Mouse (Mus musculus) embryonic facial prominence, embryonic 11.5 days (tissue): ENCODE results near the gene Chst15. TPM values are rescaled to one million over a fixed set of nuclear protein-coding genes. Genes with fewer than 3 reads are reported as not detected.

Experiments
- ATAC-seq: fragments of 200-750 bp; cut with Nextera tagmentation; replicated peaks from 2 replicates; pipeline ENCODE4 v1.8.0; 2017; ENCODE audit warnings: low read depth; ENCODE audit not compliant: insufficient number of reproducible peaks, low FRiP score, low TSS enrichment
- DNase-seq: peaks from one replicate; pipeline ENCODE4 v3.0.0-alpha.2; 2015; ENCODE audit warnings: low spot score
- H3K27ac ChIP-seq: fragments of 300-500 bp; sonication (generic); replicated peaks from 2 replicates; pipeline ENCODE4 v1.5.1; 2014; ENCODE audit warnings: mild to moderate bottlenecking, low read depth, low read length, control low read depth
- H3K27me3 ChIP-seq: fragments of 300-500 bp; sonication (generic); 2 replicates; pipeline ENCODE4 v1.6.1; 2014; ENCODE audit warnings: mild to moderate bottlenecking, low read length, moderate library complexity, mixed read lengths; ENCODE audit not compliant: control insufficient read depth, insufficient read depth
- H3K36me3 ChIP-seq: fragments of 300-500 bp; sonication (generic); replicated peaks from 2 replicates; pipeline ENCODE4 v1.6.1; 2014; ENCODE audit warnings: low read depth, mild to moderate bottlenecking, low read length, moderate library complexity, mixed read lengths; ENCODE audit not compliant: control insufficient read depth, insufficient read depth
- H3K4me1 ChIP-seq: fragments of 300-500 bp; sonication (generic); 2 replicates; pipeline ENCODE4 v1.6.1; 2014; ENCODE audit warnings: low read length, mixed read lengths; ENCODE audit not compliant: control insufficient read depth, insufficient read depth
- H3K4me2 ChIP-seq: fragments of 300-500 bp; sonication (generic); 2 replicates; pipeline ENCODE4 v1.6.1; 2014; ENCODE audit warnings: low read depth, mild to moderate bottlenecking, control low read depth, low read length, moderate library complexity
- H3K4me3 ChIP-seq: fragments of 300-500 bp; sonication (generic); 2 replicates; pipeline ENCODE4 v1.5.1; 2014; ENCODE audit warnings: low read depth, low read length, control low read depth
- H3K9ac ChIP-seq: fragments of 300-500 bp; sonication (generic); replicated peaks from 2 replicates; pipeline ENCODE4 v1.6.1; 2014; ENCODE audit warnings: mild to moderate bottlenecking, control low read depth, low read length
- H3K9me3 ChIP-seq: fragments of 300-500 bp; sonication (generic); replicated peaks from 2 replicates; pipeline ENCODE4 v1.6.1; 2016; ENCODE audit warnings: mild to moderate bottlenecking, low read length, inconsistent platforms, mixed read lengths; ENCODE audit not compliant: control insufficient read depth
- WGBS: fragments of 180-500 bp; shearing (Covaris S2); extraction: QIAGEN DNeasy Blood & Tissue Kit; methylation state at CpG from one replicate; pipeline ENCODE4 v1.1.7; 2014; 5-methylcytosine and 5-hydroxymethylcytosine counted together
- polyA plus RNA-seq: library from polyadenylated mRNA; unstranded; fragments of >200 nt; fragmentation: Nextera tagmentation; extraction: Ambion mirVana; gene quantifications from 2 replicates; pipeline ENCODE4 v1.2.1, GENCODE M21; 2014

Gene Chst15
- polyA plus RNA-seq, 1 experiment from 2014 or later, result 8.7 TPM

GRCm38 (mm10) chr7:132304424-132305085 lies 12.5 kb downstream of the Chst15 start:
- no peak overlapping the region for H3K27ac ChIP-seq
- no peak overlapping the region for H3K9ac ChIP-seq

DNA sequence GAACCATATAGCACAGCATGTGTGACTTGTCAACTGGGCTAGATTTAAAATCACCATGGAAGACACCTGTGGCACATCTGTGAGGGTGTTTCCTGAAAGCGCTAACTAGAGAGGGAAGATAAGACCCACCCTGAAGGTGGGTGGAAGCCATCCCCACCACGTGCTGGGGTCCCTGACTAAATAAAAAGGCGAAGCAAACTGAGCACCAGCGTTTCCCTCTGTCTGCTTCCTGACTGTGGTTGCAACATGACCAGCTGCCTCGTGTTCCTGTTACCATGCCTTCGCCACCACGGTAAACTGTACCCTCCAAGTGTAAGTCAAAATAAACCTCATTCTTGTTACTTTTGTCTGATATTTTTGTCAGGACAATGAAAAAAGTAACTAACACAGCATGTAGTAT lies 13.0 kb downstream of the Chst15 start:
- no peak overlapping the region for H3K4me2 ChIP-seq
- H3K4me1 ChIP-seq, result no peaks in the 10 kb centered on the region; the same call in 1 of the 2 replicates
- ATAC-seq (no peak), DNase-seq (no peak)
- no peaks in the 10 kb centered on the region for H3K36me3 ChIP-seq
- 66% methylated on average over 7 of the region's 7 CpGs for WGBS
- H3K4me3 ChIP-seq, result no peak overlapping the region
- no peaks in the 10 kb centered on the region for H3K27me3 ChIP-seq
- H3K27ac ChIP-seq, result no peak overlapping the region
- H3K9ac ChIP-seq, result no peak overlapping the region
- no peaks in the 10 kb centered on the region for H3K9me3 ChIP-seq

More at GRCm38 (mm10) chr7:132304424-132305085, 12.5 kb downstream of the Chst15 start:
- H3K4me3 ChIP-seq, result no peak overlapping the region
- H3K36me3 ChIP-seq, result no peaks in the 10 kb centered on the region
- no peak overlapping the region for H3K4me2 ChIP-seq
- H3K9me3 ChIP-seq, result no peaks in the 10 kb centered on the region
- ATAC-seq (no peak), DNase-seq (no peak)
- WGBS, result 75% methylated on average over 8 of the region's 8 CpGs
- H3K27me3 ChIP-seq, result no peaks in the 10 kb centered on the region
- no peaks in the 10 kb centered on the region; the same call in 1 of the 2 replicates for H3K4me1 ChIP-seq

- DNase-seq (peak; percentile 30), ATAC-seq (no peak)
- Histone ChIP-seq H3K4me1 (no peaks in the 10 kb centered on the region; the same call in 1 of the 2 replicates), H3K36me3 (no peaks in the 10 kb centered on the region), H3K4me3 (no peak overlapping the region), H3K27ac (no peak overlapping the region), H3K9ac (no peak overlapping the region), H3K9me3 (no peaks in the 10 kb centered on the region), H3K27me3 (no peaks in the 10 kb centered on the region), H3K4me2 (no peak overlapping the region)
- WGBS, result 69% methylated on average over 8 of the region's 8 CpGs
These were observed 14.4 kb downstream of the Chst15 start for GRCm38 (mm10) chr7:132302508-132303241.

- ATAC-seq (no peak), DNase-seq (peak; percentile 21)
- WGBS, result 37% methylated on average over 5 of the region's 5 CpGs
These were observed 17.3 kb downstream of the Chst15 start for GRCm38 (mm10) chr7:132299661-132300210.

GRCm38 (mm10) chr7:132298412-132298990 lies 18.5 kb downstream of the Chst15 start:
- H3K36me3 ChIP-seq, result no peaks in the 10 kb centered on the region
- no peaks in the 10 kb centered on the region; the same call in 1 of the 2 replicates for H3K4me1 ChIP-seq
- ATAC-seq (no peak), DNase-seq (no peak)
- no peak overlapping the region for H3K9ac ChIP-seq
- H3K27me3 ChIP-seq, result no peaks in the 10 kb centered on the region
- 79% methylated on average over 7 of the region's 7 CpGs for WGBS
- H3K9me3 ChIP-seq, result no peaks in the 10 kb centered on the region
- H3K27ac ChIP-seq, result no peak overlapping the region
- H3K4me2 ChIP-seq, result no peak overlapping the region
- no peak overlapping the region for H3K4me3 ChIP-seq

More at GRCm38 (mm10) chr7:132299661-132300210, 17.3 kb downstream of the Chst15 start:
- Histone ChIP-seq H3K27ac (no peak overlapping the region), H3K36me3 (no peaks in the 10 kb centered on the region), H3K9me3 (no peaks in the 10 kb centered on the region), H3K9ac (no peak overlapping the region), H3K4me1 (no peaks in the 10 kb centered on the region; the same call in 1 of the 2 replicates), H3K27me3 (no peaks in the 10 kb centered on the region), H3K4me3 (no peak overlapping the region), H3K4me2 (no peak overlapping the region)

DNA sequence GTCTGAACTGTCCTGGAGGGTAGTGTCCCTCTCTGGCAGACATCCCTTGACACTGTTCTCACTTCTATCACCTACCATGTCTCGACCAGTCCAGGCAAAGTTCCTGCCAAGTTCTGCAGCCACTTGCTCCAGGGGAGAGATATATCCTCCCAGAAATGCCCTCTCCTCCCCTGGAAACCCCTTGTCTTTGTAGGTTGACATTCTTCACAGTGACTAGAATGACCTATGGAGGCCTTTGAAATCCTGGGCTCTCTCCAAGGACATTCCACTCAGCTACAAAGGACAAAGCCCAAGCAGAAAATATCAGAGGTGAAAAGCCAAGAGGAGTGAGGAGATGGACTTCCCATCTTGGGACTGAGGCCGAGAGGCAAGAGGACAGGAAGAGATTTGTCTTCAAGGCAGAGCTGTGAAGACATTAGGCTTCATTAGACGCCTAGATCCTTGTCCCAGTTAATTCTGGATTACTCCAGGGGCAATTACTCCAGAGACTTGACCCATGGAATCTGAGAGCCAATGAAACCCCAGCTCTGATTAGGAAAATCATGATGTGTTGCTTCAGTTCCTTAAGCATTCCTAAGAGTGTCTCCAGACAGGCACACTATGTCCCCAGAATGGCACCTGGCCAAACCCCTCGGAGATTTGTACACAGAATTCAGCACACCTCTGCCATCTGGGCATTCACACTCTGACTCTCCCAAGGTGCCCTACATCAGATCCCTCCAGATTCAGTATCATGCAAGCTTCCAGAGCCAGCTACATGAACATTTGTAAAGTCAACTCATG lies 20.2 kb downstream of the Chst15 start:
- Histone ChIP-seq H3K9ac (no peak overlapping the region), H3K36me3 (no peaks in the 10 kb centered on the region), H3K27me3 (no peaks in the 10 kb centered on the region), H3K4me2 (no peak overlapping the region), H3K27ac (no peak overlapping the region), H3K4me1 (no peaks in the 10 kb centered on the region), H3K9me3 (no peaks in the 10 kb centered on the region), H3K4me3 (no peak overlapping the region)
- no peak for ATAC-seq
- DNase-seq, result no peak
- WGBS, result 68% methylated on average over 4 of the region's 4 CpGs

GRCm38 (mm10) chr7:132296132-132296531 lies 20.9 kb downstream of the Chst15 start:
- Histone ChIP-seq H3K4me3 (no peak overlapping the region), H3K36me3 (no peaks in the 10 kb centered on the region), H3K27me3 (no peaks in the 10 kb centered on the region), H3K4me2 (no peak overlapping the region), H3K27ac (no peak overlapping the region), H3K4me1 (no peaks in the 10 kb centered on the region), H3K9me3 (no peaks in the 10 kb centered on the region), H3K9ac (no peak overlapping the region)
- ATAC-seq, result no peak
- 79% methylated on average over 3 of the region's 3 CpGs for WGBS
- DNase-seq, result no peak
